Mouse (Mus musculus) liver, embryonic 11.5 days (tissue): ENCODE data around the gene Cort. TPM values are rescaled to one million over a fixed set of nuclear protein-coding genes. Genes with fewer than 3 reads are reported as not detected.

Experiments used
- ATAC-seq: fragments of 200-750 bp; cut with Nextera tagmentation; replicated peaks from 2 replicates; pipeline ENCODE4 v1.8.0; 2017; ENCODE audit warnings: moderate number of reproducible peaks, mild to moderate bottlenecking, moderate TSS enrichment, moderate library complexity; ENCODE audit not compliant: low FRiP score
- DNase-seq: peaks from one replicate; pipeline ENCODE4 v3.0.0-alpha.2; 2017; ENCODE audit warnings: low spot score
- H3K27ac ChIP-seq: fragments of 300-500 bp; sonication (generic); 2 replicates; pipeline ENCODE4 v1.5.1; 2014; ENCODE audit warnings: mild to moderate bottlenecking, low read depth, low read length, control low read depth
- H3K27me3 ChIP-seq: fragments of 300-500 bp; sonication (generic); replicated peaks from 2 replicates; pipeline ENCODE4 v1.6.1; 2014; ENCODE audit warnings: low read length, mixed read lengths; ENCODE audit not compliant: control insufficient read depth, insufficient read depth
- H3K36me3 ChIP-seq: fragments of 300-500 bp; sonication (generic); 2 replicates; pipeline ENCODE4 v1.6.1; 2014; ENCODE audit warnings: mild to moderate bottlenecking, low read length, moderate library complexity, mixed read lengths; ENCODE audit not compliant: control insufficient read depth, insufficient read depth
- H3K4me1 ChIP-seq: fragments of 300-500 bp; sonication (generic); replicated peaks from 2 replicates; pipeline ENCODE4 v1.6.1; 2014; ENCODE audit warnings: low read length, mixed read lengths; ENCODE audit not compliant: control insufficient read depth, insufficient read depth
- H3K4me2 ChIP-seq: fragments of 300-500 bp; sonication (generic); 2 replicates; pipeline ENCODE4 v1.6.1; 2014; ENCODE audit warnings: mild to moderate bottlenecking, control low read depth, moderate library complexity
- H3K4me3 ChIP-seq: fragments of 300-500 bp; sonication (generic); 2 replicates; pipeline ENCODE4 v1.5.1; 2014; ENCODE audit warnings: low read depth, low read length, control low read depth
- H3K9ac ChIP-seq: fragments of 300-500 bp; sonication (generic); 2 replicates; pipeline ENCODE4 v1.6.1; 2014; ENCODE audit warnings: low read depth, low read length, control low read depth
- H3K9me3 ChIP-seq: fragments of 300-500 bp; sonication (generic); 2 replicates; pipeline ENCODE4 v1.6.1; 2016; ENCODE audit warnings: low read length, inconsistent platforms, mixed read lengths; ENCODE audit not compliant: control insufficient read depth
- WGBS: fragments of 180-500 bp; shearing (Covaris S2); extraction: QIAGEN DNeasy Blood & Tissue Kit; methylation state at CpG from one replicate; pipeline ENCODE4 v1.1.7; 2014; 5-methylcytosine and 5-hydroxymethylcytosine counted together
- polyA plus RNA-seq: library from polyadenylated mRNA; unstranded; fragments of >200 nt; fragmentation: Nextera tagmentation; extraction: Ambion mirVana; gene quantifications from 2 replicates; pipeline ENCODE4 v1.2.1, GENCODE M21; 2014

Gene Cort
- polyA plus RNA-seq, 1 experiment from 2014 or later: 0.26 TPM

- 6% methylated on average over 11 of the region's 11 CpGs for WGBS
- 0 out of 2 replicates have a peak, but pooled peaks have one; percentile 2 for ATAC-seq
Observed at GRCm38 (mm10) chr4:149098571-149098970, 28.0 kb downstream of the Cort start.

DNA sequence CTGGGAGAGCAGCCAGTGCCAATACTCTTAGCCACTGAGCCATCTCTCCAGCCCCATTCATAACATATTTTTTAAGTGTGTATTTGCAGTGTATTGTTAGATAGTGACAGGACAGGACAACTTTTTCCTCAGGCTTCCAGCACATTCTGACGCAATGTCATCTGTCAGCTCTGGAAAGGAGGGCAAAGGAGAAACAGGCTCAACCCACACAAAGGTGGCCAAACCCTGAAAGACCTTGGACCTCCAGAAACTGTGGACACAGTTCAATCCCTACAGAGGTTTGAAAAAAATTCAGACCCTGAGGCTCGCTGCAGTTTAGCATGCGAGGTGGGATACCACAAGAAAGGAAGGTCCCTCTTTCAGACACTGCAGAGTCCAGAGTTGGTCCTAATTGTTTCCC is 28.6 kb downstream of the Cort start:
- 75% methylated on average over 3 of the region's 3 CpGs for WGBS
- DNase-seq (no peak), ATAC-seq (no peak)
- H3K4me1 ChIP-seq: peaks cover 9% of the 10 kb centered on the region
- H3K9ac ChIP-seq: peak overlapping the region; percentile 90
- no peaks in the 10 kb centered on the region for H3K27me3 ChIP-seq
- H3K36me3 ChIP-seq: peaks cover 7% of the 10 kb centered on the region; the same call in 1 of the 2 replicates
- H3K9me3 ChIP-seq: no peaks in the 10 kb centered on the region
- peak overlapping the region; percentile 96 for H3K4me2 ChIP-seq
- peak overlapping the region; percentile 99 for H3K4me3 ChIP-seq
- no peak overlapping the region for H3K27ac ChIP-seq

More at GRCm38 (mm10) chr4:149098571-149098970, 28.0 kb downstream of the Cort start:
- no peaks in the 10 kb centered on the region for H3K9me3 ChIP-seq
- peak overlapping the region; percentile 68; the same call in 1 of the 2 replicates for H3K27ac ChIP-seq
- H3K9ac ChIP-seq: peak overlapping the region; percentile 90
- H3K36me3 ChIP-seq: peaks cover 6% of the 10 kb centered on the region; the same call in 1 of the 2 replicates
- no peaks in the 10 kb centered on the region for H3K27me3 ChIP-seq
- peak overlapping the region; percentile 99 for H3K4me3 ChIP-seq
- DNase-seq: no peak
- H3K4me2 ChIP-seq: peak overlapping the region; percentile 96
- peaks cover 9% of the 10 kb centered on the region for H3K4me1 ChIP-seq

DNA sequence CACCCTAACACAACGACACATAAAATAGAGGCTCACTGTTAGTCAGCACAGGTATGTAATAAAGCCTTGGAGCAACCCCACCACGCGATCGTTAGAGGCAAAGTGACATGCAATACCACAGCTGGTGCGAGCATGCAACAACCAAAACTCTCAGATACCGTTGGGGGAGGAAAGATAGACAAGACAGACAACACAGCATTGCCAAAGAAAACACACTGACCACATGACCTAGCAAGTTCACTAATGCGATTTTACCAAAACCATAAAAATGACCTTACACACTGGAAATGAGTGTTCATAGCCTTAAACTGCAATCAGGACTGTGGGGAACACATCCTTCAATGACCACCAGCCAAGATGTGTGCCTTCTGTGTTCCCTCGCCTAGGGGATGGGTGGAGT is 35.2 kb downstream of the Cort start:
- H3K27me3 ChIP-seq: no peaks in the 10 kb centered on the region
- H3K4me1 ChIP-seq: peaks cover 5% of the 10 kb centered on the region; the same call in 1 of the 2 replicates
- ATAC-seq (no peak), DNase-seq (no peak)
- peaks cover 14% of the 10 kb centered on the region; the same call in 1 of the 2 replicates for H3K36me3 ChIP-seq
- H3K27ac ChIP-seq: no peak overlapping the region
- no peak overlapping the region for H3K4me3 ChIP-seq
- no peaks in the 10 kb centered on the region for H3K9me3 ChIP-seq
- H3K4me2 ChIP-seq: no peak overlapping the region
- WGBS: 81% methylated on average over 8 of the region's 8 CpGs
- H3K9ac ChIP-seq: no peak overlapping the region

DNA sequence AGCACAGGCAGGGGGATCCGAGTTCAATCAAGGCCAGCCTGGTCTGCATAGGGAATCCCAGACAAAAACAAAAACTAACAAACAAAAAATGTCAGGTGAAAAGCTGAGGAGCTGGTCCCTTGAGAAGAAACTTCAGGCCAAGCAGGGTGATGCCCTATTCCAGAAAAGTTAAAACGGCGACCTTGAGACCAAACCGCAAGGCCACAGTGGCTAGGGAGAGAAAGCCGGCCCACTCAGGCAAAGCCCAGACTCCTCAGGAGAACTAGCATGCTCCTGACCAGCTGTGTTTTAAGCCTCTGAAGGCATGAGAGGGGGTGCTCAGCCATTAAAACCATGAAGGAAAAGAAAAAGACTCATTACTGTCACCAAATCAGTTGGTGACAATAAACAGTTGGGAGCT is 41.2 kb downstream of the Cort start:
- Histone ChIP-seq H3K9ac (no peak overlapping the region), H3K4me3 (no peak overlapping the region), H3K27ac (no peak overlapping the region), H3K4me2 (no peak overlapping the region), H3K4me1 (peaks cover 3% of the 10 kb centered on the region; the same call in 1 of the 2 replicates), H3K27me3 (no peaks in the 10 kb centered on the region), H3K9me3 (no peaks in the 10 kb centered on the region), H3K36me3 (no peaks in the 10 kb centered on the region)
- DNase-seq (no peak), ATAC-seq (no peak)
- WGBS: 82% methylated on average over 5 of the region's 5 CpGs

- H3K4me1 ChIP-seq: peaks cover 7% of the 10 kb centered on the region; the same call in 1 of the 2 replicates
- WGBS: 83% methylated on average over 17 of the region's 17 CpGs
- no peak for ATAC-seq
- no peaks in the 10 kb centered on the region for H3K36me3 ChIP-seq
- H3K4me3 ChIP-seq: no peak overlapping the region
- DNase-seq: no peak
- H3K9ac ChIP-seq: no peak overlapping the region
- no peak overlapping the region for H3K4me2 ChIP-seq
- no peaks in the 10 kb centered on the region for H3K9me3 ChIP-seq
- H3K27me3 ChIP-seq: no peaks in the 10 kb centered on the region
- H3K27ac ChIP-seq: no peak overlapping the region
Observed at GRCm38 (mm10) chr4:149081528-149081927, 45.0 kb downstream of the Cort start.

DNA sequence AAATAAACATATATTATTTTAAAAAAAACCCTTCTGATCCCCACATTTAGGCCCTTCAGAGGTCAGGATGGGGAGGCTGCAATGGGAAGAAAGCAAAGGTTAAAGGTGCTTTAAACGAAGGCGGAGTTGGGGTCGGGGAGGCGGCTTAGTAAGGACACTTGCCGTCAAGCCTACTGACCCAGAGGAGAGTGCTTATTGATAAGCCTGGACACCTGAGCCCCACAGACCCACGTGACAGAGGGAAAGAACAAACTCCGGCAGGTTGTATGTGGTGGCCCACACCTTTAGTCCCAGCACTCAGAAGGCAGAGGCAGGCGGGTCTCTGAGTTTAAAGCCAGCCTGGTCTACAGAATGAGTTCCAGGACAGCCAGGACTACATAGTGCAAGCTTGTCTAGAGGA is 46.5 kb downstream of the Cort start:
- Histone ChIP-seq H3K4me3 (no peak overlapping the region), H3K36me3 (no peaks in the 10 kb centered on the region), H3K9me3 (no peaks in the 10 kb centered on the region), H3K4me2 (no peak overlapping the region), H3K27me3 (no peaks in the 10 kb centered on the region), H3K27ac (no peak overlapping the region), H3K4me1 (peaks cover 12% of the 10 kb centered on the region), H3K9ac (no peak overlapping the region)
- DNase-seq: no peak
- 79% methylated on average over 8 of the region's 8 CpGs for WGBS
- no peak for ATAC-seq

DNA sequence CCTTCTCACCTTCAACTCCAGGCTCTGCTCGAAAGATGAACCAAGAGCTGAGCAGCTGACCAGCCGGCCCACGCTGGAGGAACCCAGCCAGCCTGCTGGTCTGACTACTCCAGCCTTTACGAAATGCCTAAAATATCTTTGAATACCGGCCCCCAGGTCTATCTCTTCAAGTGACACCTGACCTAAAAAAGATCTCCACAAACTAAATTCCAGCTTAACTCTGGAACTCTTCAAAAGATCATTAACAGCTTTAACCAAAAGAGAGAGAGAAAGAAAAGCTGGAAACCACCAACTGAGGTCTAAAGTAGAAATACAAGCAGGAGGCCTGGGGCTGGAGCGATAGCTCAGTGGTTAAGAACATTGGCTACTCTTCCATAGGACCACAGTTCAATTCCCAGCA is 46.9 kb downstream of the Cort start:
- ATAC-seq: no peak
- WGBS: 72% methylated on average over 6 of the region's 6 CpGs
- Histone ChIP-seq H3K4me1 (peaks cover 12% of the 10 kb centered on the region), H3K36me3 (no peaks in the 10 kb centered on the region), H3K4me3 (no peak overlapping the region), H3K9ac (no peak overlapping the region), H3K27ac (no peak overlapping the region), H3K4me2 (no peak overlapping the region), H3K27me3 (no peaks in the 10 kb centered on the region), H3K9me3 (no peaks in the 10 kb centered on the region)
- no peak for DNase-seq

- DNase-seq: no peak
- no peak overlapping the region for H3K4me3 ChIP-seq
- H3K27ac ChIP-seq: no peak overlapping the region
- H3K9ac ChIP-seq: no peak overlapping the region
- H3K4me1 ChIP-seq: peaks cover 12% of the 10 kb centered on the region
- WGBS: 63% methylated on average over 4 of the region's 4 CpGs
- no peak for ATAC-seq
- no peaks in the 10 kb centered on the region; the same call in 1 of the 2 replicates for H3K36me3 ChIP-seq
- no peak overlapping the region for H3K4me2 ChIP-seq
- H3K27me3 ChIP-seq: no peaks in the 10 kb centered on the region
- H3K9me3 ChIP-seq: no peaks in the 10 kb centered on the region
Observed at GRCm38 (mm10) chr4:149078261-149078660, 48.3 kb downstream of the Cort start.

GRCm38 (mm10) chr4:149075871-149076575 is 50.5 kb downstream of the Cort start:
- no peaks in the 10 kb centered on the region for H3K27me3 ChIP-seq
- peak; percentile 61 for ATAC-seq
- peaks cover 9% of the 10 kb centered on the region for H3K4me1 ChIP-seq
- H3K4me2 ChIP-seq: no peak overlapping the region
- H3K36me3 ChIP-seq: peaks cover 7% of the 10 kb centered on the region
- H3K9me3 ChIP-seq: no peaks in the 10 kb centered on the region
- no peak overlapping the region for H3K4me3 ChIP-seq
- peak; percentile 56 for DNase-seq
- no peak overlapping the region for H3K9ac ChIP-seq
- 49% methylated on average over 10 of the region's 10 CpGs for WGBS
- H3K27ac ChIP-seq: no peak overlapping the region
